Mouse (Mus musculus): ENCODE results near the gene Blm. TPM values are rescaled to one million over a fixed set of nuclear protein-coding genes. Genes with fewer than 3 reads are reported as not detected.

The Blm gene
- polyA plus RNA-seq, 1 experiment from 2014 or later = 14.5 TPM

DNA sequence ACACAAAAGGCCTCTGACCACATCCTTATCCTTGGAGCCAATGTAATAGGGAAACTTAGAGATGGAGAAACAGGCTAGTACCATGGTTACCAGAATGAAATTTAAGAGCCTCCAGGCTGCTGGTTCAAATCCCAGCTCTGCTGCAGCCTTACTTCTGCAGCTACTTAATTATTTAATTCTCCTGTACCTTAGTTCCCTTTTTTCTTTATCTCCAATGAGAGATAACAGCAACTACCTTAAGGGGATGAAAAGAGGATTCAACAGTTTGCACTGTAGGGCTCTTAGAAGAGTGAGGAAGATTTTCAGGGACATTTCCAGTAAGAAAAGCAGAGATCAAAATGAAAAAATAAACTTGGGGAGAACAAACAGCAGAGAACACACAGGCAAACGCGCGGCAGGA lies 30.0 kb downstream of the Blm start:
- Histone ChIP-seq H3K9me3 (replicated peaks; ENCODE audit: control insufficient read depth, low read length) (no peaks in the 10 kb centered on the region; the same call in 1 of the 2 replicates), H3K4me3 (ENCODE audit: low read length) (no peak overlapping the region), H3K4me1 (ENCODE audit: control insufficient read depth, insufficient read depth, low read length) (peaks cover 8% of the 10 kb centered on the region), H3K36me3 (ENCODE audit: control insufficient read depth, insufficient read depth) (peaks cover 22% of the 10 kb centered on the region), H3K4me2 (ENCODE audit: low read depth, low read length) (no peak overlapping the region), H3K27me3 (ENCODE audit: control insufficient read depth, insufficient read depth, low read length) (no peaks in the 10 kb centered on the region), H3K27ac (ENCODE audit: low read length) (no peak overlapping the region), H3K9ac (ENCODE audit: low read length) (no peak overlapping the region)
- 74% methylated on average over 3 of the region's 3 CpGs for WGBS
- no peak for ATAC-seq (replicated peaks; ENCODE audit: extremely low read depth, insufficient read depth, low FRiP score)

DNA sequence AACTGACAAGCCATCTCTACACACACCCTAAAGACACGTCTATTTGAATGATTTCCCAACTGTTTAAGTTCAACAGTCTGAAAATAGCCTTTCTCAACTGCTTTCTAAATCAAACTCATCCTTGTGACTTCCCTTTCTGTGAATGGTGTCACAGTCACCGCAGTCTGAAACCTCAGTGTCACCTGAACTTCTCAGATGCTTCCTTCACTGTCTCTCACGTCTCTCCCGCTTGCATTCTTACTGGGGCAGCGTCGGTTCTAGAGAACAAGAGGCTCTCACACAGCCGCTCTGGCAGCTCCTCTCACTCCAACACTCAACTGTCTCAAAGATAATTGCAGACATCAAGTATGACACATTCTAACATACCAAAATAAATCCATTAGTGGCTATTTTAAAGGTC lies 33.9 kb downstream of the Blm start:
- H3K27ac ChIP-seq (ENCODE audit: low read length) = peak overlapping the region; percentile 80
- peaks cover 13% of the 10 kb centered on the region for H3K36me3 ChIP-seq (ENCODE audit: control insufficient read depth, insufficient read depth)
- H3K4me2 ChIP-seq (ENCODE audit: low read depth, low read length) = no peak overlapping the region
- peak; percentile 66; the same call in 1 of the 2 replicates for ATAC-seq (replicated peaks; ENCODE audit: extremely low read depth, insufficient read depth, low FRiP score)
- peaks cover 17% of the 10 kb centered on the region for H3K4me1 ChIP-seq (ENCODE audit: control insufficient read depth, insufficient read depth, low read length)
- no peak overlapping the region for H3K9ac ChIP-seq (ENCODE audit: low read length)
- no peak overlapping the region for H3K4me3 ChIP-seq (ENCODE audit: low read length)
- no peaks in the 10 kb centered on the region for H3K27me3 ChIP-seq (ENCODE audit: control insufficient read depth, insufficient read depth, low read length)
- H3K9me3 ChIP-seq (replicated peaks; ENCODE audit: control insufficient read depth, low read length) = no peaks in the 10 kb centered on the region
- 30% methylated on average over 7 of the region's 7 CpGs for WGBS

DNA sequence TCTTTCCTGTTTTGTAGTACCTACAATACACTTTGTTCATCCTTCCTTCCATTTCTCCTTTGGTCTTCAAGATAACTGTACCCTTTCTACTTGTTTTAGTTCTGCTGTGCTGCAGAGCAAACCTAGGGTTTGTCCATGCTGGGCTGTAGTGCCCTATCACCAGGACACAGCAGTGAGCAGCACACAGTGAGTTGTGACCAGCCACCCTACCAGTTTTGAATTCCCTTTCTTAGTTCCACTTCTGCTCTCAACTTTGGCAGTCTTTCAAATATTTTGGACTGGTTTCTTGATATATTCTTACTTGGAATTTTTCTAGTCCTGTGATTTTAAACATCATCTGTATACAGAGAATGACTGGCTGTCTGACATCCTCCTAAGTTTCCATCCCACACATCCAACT lies 34.8 kb downstream of the Blm start:
- Histone ChIP-seq H3K27ac (ENCODE audit: low read length) (peak overlapping the region; percentile 42), H3K4me3 (ENCODE audit: low read length) (no peak overlapping the region), H3K9ac (ENCODE audit: low read length) (no peak overlapping the region), H3K36me3 (ENCODE audit: control insufficient read depth, insufficient read depth) (peaks cover 13% of the 10 kb centered on the region), H3K27me3 (ENCODE audit: control insufficient read depth, insufficient read depth, low read length) (no peaks in the 10 kb centered on the region), H3K4me1 (ENCODE audit: control insufficient read depth, insufficient read depth, low read length) (peaks cover 17% of the 10 kb centered on the region), H3K4me2 (ENCODE audit: low read depth, low read length) (no peak overlapping the region), H3K9me3 (replicated peaks; ENCODE audit: control insufficient read depth, low read length) (no peaks in the 10 kb centered on the region)
- ATAC-seq (replicated peaks; ENCODE audit: extremely low read depth, insufficient read depth, low FRiP score) = no peak

DNA sequence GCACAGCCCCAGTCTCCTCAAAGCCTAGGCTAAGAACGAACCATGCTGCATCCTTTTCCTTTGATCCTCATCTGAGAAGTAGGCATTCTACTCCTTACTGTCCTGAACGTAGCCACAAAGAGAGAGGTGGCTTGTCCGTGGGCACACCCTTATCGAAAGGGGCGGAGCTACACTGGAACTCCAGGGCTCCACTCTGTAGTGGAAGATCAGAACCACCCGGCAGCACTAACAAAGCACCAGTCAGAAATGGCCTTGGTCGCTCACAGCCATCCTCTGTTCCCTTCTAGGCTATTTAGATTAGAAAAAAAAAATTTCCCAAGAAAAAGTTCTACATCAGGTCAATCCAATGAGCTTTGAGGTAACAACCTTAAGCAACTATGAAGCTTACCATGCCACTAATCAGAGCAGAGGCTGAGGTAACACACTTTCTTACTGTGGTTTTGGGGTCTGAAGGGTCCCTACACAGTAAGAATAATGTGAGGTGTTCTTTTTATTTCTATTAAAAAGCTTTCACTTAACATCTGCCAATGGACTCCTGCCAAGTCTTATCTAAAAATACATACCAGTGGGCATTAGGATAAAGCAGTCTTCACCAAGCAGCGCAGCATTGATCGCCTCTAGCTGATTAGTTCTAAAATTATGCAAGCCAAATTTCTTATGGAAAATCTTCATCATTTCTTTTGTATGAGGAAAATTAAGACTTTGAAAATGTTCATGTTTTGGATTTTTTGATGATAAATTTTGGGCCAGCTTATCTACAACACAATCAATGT lies 35.5 kb downstream of the Blm start:
- H3K4me3 ChIP-seq (ENCODE audit: low read length) = no peak overlapping the region
- H3K27ac ChIP-seq (ENCODE audit: low read length) = peak overlapping the region; percentile 31
- H3K27me3 ChIP-seq (ENCODE audit: control insufficient read depth, insufficient read depth, low read length) = no peaks in the 10 kb centered on the region
- H3K36me3 ChIP-seq (ENCODE audit: control insufficient read depth, insufficient read depth) = peaks cover 13% of the 10 kb centered on the region
- peaks cover 17% of the 10 kb centered on the region for H3K4me1 ChIP-seq (ENCODE audit: control insufficient read depth, insufficient read depth, low read length)
- ATAC-seq (replicated peaks; ENCODE audit: extremely low read depth, insufficient read depth, low FRiP score) = no peak
- no peak overlapping the region for H3K4me2 ChIP-seq (ENCODE audit: low read depth, low read length)
- 63% methylated on average over 9 of the region's 9 CpGs for WGBS
- no peaks in the 10 kb centered on the region for H3K9me3 ChIP-seq (replicated peaks; ENCODE audit: control insufficient read depth, low read length)
- H3K9ac ChIP-seq (ENCODE audit: low read length) = no peak overlapping the region

DNA sequence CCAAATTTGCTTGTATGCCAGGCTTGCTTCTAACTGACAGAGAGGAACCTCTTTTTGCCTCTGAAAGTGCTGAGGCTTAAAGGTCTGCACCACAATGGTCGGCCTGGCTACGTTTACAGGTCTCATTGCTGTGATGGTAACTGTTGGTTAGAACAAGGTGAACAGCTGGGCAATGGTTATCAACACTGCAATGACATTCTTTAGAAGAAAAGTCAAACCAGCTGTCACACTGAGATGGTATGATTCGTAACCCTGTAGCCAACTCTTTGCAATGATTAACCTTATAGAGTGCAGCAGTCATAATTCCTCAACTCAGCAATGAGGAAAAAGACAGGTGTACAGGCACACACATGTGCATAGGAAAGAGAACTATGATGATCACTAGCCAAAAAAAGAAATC lies 38.3 kb downstream of the Blm start:
- WGBS = 87% methylated on average over 3 of the region's 3 CpGs

DNA sequence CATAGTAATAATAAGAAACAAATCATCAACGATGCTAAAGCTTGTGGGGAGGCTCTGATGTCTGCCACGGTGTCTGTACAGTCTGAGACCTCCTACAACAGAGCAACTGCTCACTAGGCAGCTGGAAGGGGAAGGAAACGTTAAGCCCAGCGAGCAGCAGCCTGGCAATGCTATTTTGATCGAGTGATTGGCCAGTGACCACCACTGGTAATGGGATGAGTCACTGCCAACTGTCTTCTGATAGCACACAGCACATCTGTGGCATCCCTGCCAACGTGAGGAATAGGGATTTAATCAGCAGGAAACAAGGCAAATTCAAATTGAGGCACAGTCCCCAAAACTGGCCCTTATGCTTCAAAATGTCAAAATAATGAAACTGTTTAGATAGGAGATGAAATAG lies 39.7 kb downstream of the Blm start:
- 75% methylated on average over 6 of the region's 6 CpGs for WGBS
- no peak for ATAC-seq (replicated peaks; ENCODE audit: extremely low read depth, insufficient read depth, low FRiP score)
- Histone ChIP-seq H3K4me1 (ENCODE audit: control insufficient read depth, insufficient read depth, low read length) (peaks cover 12% of the 10 kb centered on the region), H3K36me3 (ENCODE audit: control insufficient read depth, insufficient read depth) (peaks cover 12% of the 10 kb centered on the region), H3K9me3 (replicated peaks; ENCODE audit: control insufficient read depth, low read length) (no peaks in the 10 kb centered on the region), H3K4me3 (ENCODE audit: low read length) (no peak overlapping the region), H3K9ac (ENCODE audit: low read length) (no peak overlapping the region), H3K27me3 (ENCODE audit: control insufficient read depth, insufficient read depth, low read length) (no peaks in the 10 kb centered on the region), H3K4me2 (ENCODE audit: low read depth, low read length) (no peak overlapping the region), H3K27ac (ENCODE audit: low read length) (no peak overlapping the region)

More for the DNA sequence above, 38.3 kb downstream of the Blm start:
- ATAC-seq (replicated peaks; ENCODE audit: extremely low read depth, insufficient read depth, low FRiP score) = no peak
- Histone ChIP-seq H3K9ac (ENCODE audit: low read length) (no peak overlapping the region), H3K36me3 (ENCODE audit: control insufficient read depth, insufficient read depth) (peaks cover 12% of the 10 kb centered on the region), H3K4me1 (ENCODE audit: control insufficient read depth, insufficient read depth, low read length) (peaks cover 17% of the 10 kb centered on the region), H3K9me3 (replicated peaks; ENCODE audit: control insufficient read depth, low read length) (no peaks in the 10 kb centered on the region), H3K4me3 (ENCODE audit: low read length) (no peak overlapping the region), H3K27me3 (ENCODE audit: control insufficient read depth, insufficient read depth, low read length) (no peaks in the 10 kb centered on the region), H3K4me2 (ENCODE audit: low read depth, low read length) (no peak overlapping the region), H3K27ac (ENCODE audit: low read length) (no peak overlapping the region)

DNA sequence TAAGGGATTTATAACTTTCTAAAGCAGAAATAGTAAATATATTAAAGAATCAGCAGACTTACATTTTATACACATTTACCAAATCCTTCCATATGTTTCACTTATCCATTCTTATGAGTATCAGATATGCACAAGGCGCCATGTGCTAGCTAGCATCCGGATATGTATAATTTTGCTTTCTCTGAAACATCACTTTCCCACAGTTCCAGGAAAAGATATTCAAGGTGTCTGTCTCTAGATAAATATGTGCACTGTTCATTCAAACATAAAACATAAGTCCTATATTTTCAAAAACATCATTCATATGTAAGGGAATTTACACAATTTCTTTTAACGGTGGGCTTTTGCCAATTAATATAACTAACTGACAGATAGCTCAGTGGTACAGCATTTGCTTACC lies 42.9 kb downstream of the Blm start:
- WGBS = 96% methylated on average over 3 of the region's 3 CpGs
- no peak for ATAC-seq (replicated peaks; ENCODE audit: extremely low read depth, insufficient read depth, low FRiP score)
- Histone ChIP-seq H3K4me1 (ENCODE audit: control insufficient read depth, insufficient read depth, low read length) (no peaks in the 10 kb centered on the region), H3K36me3 (ENCODE audit: control insufficient read depth, insufficient read depth) (peaks cover 12% of the 10 kb centered on the region), H3K27me3 (ENCODE audit: control insufficient read depth, insufficient read depth, low read length) (no peaks in the 10 kb centered on the region), H3K27ac (ENCODE audit: low read length) (no peak overlapping the region), H3K9ac (ENCODE audit: low read length) (no peak overlapping the region), H3K9me3 (replicated peaks; ENCODE audit: control insufficient read depth, low read length) (no peaks in the 10 kb centered on the region), H3K4me3 (ENCODE audit: low read length) (no peak overlapping the region), H3K4me2 (ENCODE audit: low read depth, low read length) (no peak overlapping the region)

DNA sequence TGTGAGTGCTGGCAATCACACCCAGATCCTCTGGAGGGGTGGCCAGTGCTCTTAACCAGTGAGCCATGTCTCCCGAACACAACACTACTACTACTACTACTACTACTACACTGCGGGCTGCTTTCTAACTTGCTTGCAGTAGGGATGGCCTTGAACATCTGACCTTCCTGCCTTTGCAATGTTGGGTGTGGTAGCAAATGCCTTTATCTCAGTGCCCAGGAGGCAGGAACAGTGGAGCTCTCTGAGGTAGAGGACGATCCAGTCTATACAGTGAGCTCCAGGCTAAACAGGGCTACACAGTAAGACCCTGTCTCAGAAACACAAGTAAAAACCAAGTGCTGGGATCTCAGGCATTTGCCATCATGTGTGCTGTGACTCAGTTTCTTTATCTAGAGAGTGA lies 43.8 kb downstream of the Blm start:
- Histone ChIP-seq H3K27me3 (ENCODE audit: control insufficient read depth, insufficient read depth, low read length) (no peaks in the 10 kb centered on the region), H3K9me3 (replicated peaks; ENCODE audit: control insufficient read depth, low read length) (no peaks in the 10 kb centered on the region), H3K4me2 (ENCODE audit: low read depth, low read length) (no peak overlapping the region), H3K9ac (ENCODE audit: low read length) (no peak overlapping the region), H3K36me3 (ENCODE audit: control insufficient read depth, insufficient read depth) (peaks cover 12% of the 10 kb centered on the region), H3K4me1 (ENCODE audit: control insufficient read depth, insufficient read depth, low read length) (no peaks in the 10 kb centered on the region), H3K27ac (ENCODE audit: low read length) (no peak overlapping the region), H3K4me3 (ENCODE audit: low read length) (no peak overlapping the region)
- WGBS = 82% methylated on average over 3 of the region's 3 CpGs
- ATAC-seq (replicated peaks; ENCODE audit: extremely low read depth, insufficient read depth, low FRiP score) = no peak

DNA sequence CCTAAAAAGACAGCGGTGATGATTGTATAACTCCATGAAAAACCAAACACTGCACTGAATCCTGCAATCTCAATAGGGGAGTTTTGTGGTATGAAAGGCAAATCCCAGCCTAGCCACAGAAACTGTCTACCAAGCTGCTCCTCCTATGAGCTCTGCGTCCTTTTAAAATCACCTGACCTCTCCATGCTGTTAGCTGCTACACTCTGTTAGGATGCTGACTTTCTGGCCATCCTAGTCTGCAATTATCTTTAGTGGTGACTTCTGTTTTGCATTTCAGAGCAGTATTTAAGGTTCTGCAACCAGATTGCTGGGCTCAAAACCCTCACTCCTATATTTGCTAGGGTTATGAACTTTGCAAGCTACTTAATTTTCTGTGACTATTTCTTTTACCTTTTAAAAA lies 44.6 kb downstream of the Blm start:
- H3K36me3 ChIP-seq (ENCODE audit: control insufficient read depth, insufficient read depth) = peaks cover 12% of the 10 kb centered on the region
- H3K4me1 ChIP-seq (ENCODE audit: control insufficient read depth, insufficient read depth, low read length) = no peaks in the 10 kb centered on the region
- WGBS = 84% methylated on average over 2 of the region's 2 CpGs

More for the DNA sequence above, 44.6 kb downstream of the Blm start:
- Histone ChIP-seq H3K27me3 (ENCODE audit: control insufficient read depth, insufficient read depth, low read length) (no peaks in the 10 kb centered on the region), H3K9ac (ENCODE audit: low read length) (no peak overlapping the region), H3K4me3 (ENCODE audit: low read length) (no peak overlapping the region), H3K4me2 (ENCODE audit: low read depth, low read length) (no peak overlapping the region), H3K9me3 (replicated peaks; ENCODE audit: control insufficient read depth, low read length) (no peaks in the 10 kb centered on the region), H3K27ac (ENCODE audit: low read length) (no peak overlapping the region)
- no peak for ATAC-seq (replicated peaks; ENCODE audit: extremely low read depth, insufficient read depth, low FRiP score)
